Mouse (Mus musculus) gastrocnemius, postnatal 10 days (tissue): Measurements from ENCODE around the gene Apom. TPM values are rescaled to one million over a fixed set of nuclear protein-coding genes. Genes with fewer than 3 reads are reported as not detected.

Experiments
- DNase-seq: peaks from one replicate; pipeline ENCODE4 v3.0.0; 2021; ENCODE audit warnings: mixed read lengths
- total RNA-seq, 2 experiments: library from RNA; stranded (reverse); gene quantifications; 2 replicates each; pipeline ENCODE4 v1.2.3; 2021

The Apom gene
- total RNA-seq, 2 experiments from 2014 or later = not detected

GRCm38 (mm10) chr17:35158850-35159593, 27.2 kb upstream of the Apom start:
- DNase-seq = no peak

- DNase-seq = no peak
These were observed 25.9 kb upstream of the Apom start for GRCm38 (mm10) chr17:35157661-35158175.

- no peak for DNase-seq
These were observed 25.4 kb upstream of the Apom start for GRCm38 (mm10) chr17:35157254-35157653.

GRCm38 (mm10) chr17:35156461-35157200, 24.8 kb upstream of the Apom start:
- no peak for DNase-seq

- no peak for DNase-seq
These were observed 23.6 kb upstream of the Apom start for GRCm38 (mm10) chr17:35155451-35155850.

GRCm38 (mm10) chr17:35154616-35155015, 22.8 kb upstream of the Apom start:
- DNase-seq = no peak

GRCm38 (mm10) chr17:35153931-35154330, 22.1 kb upstream of the Apom start:
- no peak for DNase-seq

- DNase-seq = no peak
These were observed 21.2 kb upstream of the Apom start for GRCm38 (mm10) chr17:35153077-35153476.

GRCm38 (mm10) chr17:35152121-35152520, 20.3 kb upstream of the Apom start:
- DNase-seq = no peak

- no peak for DNase-seq
These were observed 16.2 kb upstream of the Apom start for GRCm38 (mm10) chr17:35147922-35148639.

- no peak for DNase-seq
These were observed 15.5 kb upstream of the Apom start for GRCm38 (mm10) chr17:35147348-35147747.

- DNase-seq = no peak
These were observed 14.3 kb upstream of the Apom start for GRCm38 (mm10) chr17:35146139-35146538.

- DNase-seq = no peak
These were observed 10.1 kb upstream of the Apom start for GRCm38 (mm10) chr17:35141971-35142370.

- DNase-seq = no peak
These were observed 8.7 kb upstream of the Apom start for GRCm38 (mm10) chr17:35140490-35140996.

- no peak for DNase-seq
These were observed 7.4 kb upstream of the Apom start for GRCm38 (mm10) chr17:35139269-35139668.

GRCm38 (mm10) chr17:35135591-35136320, 3.9 kb upstream of the Apom start:
- DNase-seq = no peak

- DNase-seq = peak; percentile 95
These were observed 3.1 kb upstream of the Apom start, which contains the start of gene Bag6 for GRCm38 (mm10) chr17:35134801-35135590. Gene Bag6, plus strand, starts transcription at chr17:35135178.

GRCm38 (mm10) chr17:35133517-35133916, 1.7 kb upstream of the Apom start:
- no peak for DNase-seq

GRCm38 (mm10) chr17:35132174-35132560, 317 bp upstream of the Apom start:
- DNase-seq = no peak

- DNase-seq = no peak
These were observed 812 bp downstream of the Apom start for GRCm38 (mm10) chr17:35131038-35131437.

GRCm38 (mm10) chr17:35128996-35129395, 2.9 kb downstream of the Apom start:
- DNase-seq = no peak
